Mouse (Mus musculus) stomach, embryonic 14.5 days (tissue): ENCODE data around the gene Pde7b. TPM values are rescaled to one million over a fixed set of nuclear protein-coding genes. Genes with fewer than 3 reads are reported as not detected.

Experiments
- ATAC-seq: fragments of 200-750 bp; cut with Nextera tagmentation; 2 replicates; pipeline ENCODE4 v1.8.0; 2017; ENCODE audit warnings: low read depth, moderate TSS enrichment; ENCODE audit not compliant: insufficient number of reproducible peaks, insufficient read depth, low FRiP score
- H3K27ac ChIP-seq: fragments of 300-500 bp; sonication (generic); 2 replicates; pipeline ENCODE4 v1.5.1; 2014; ENCODE audit warnings: mild to moderate bottlenecking, low read length, moderate library complexity, mixed read lengths
- H3K27me3 ChIP-seq: fragments of 300-500 bp; sonication (generic); 2 replicates; pipeline ENCODE4 v1.6.1; 2014; ENCODE audit warnings: low read length, control low read depth, mixed read lengths; ENCODE audit not compliant: control insufficient read depth, insufficient read depth
- H3K36me3 ChIP-seq: fragments of 300-500 bp; sonication (generic); 2 replicates; pipeline ENCODE4 v1.6.1; 2014; ENCODE audit warnings: mild to moderate bottlenecking, control low read depth, low read length, moderate library complexity, mixed read lengths; ENCODE audit not compliant: control insufficient read depth, insufficient read depth
- H3K4me1 ChIP-seq: fragments of 300-500 bp; sonication (generic); 2 replicates; pipeline ENCODE4 v1.6.1; 2014; ENCODE audit warnings: low read length, control low read depth, mixed read lengths; ENCODE audit not compliant: control insufficient read depth, insufficient read depth
- H3K4me2 ChIP-seq: fragments of 300-500 bp; sonication (generic); replicated peaks from 2 replicates; pipeline ENCODE4 v1.6.1; 2014; ENCODE audit warnings: low read depth, low read length, control low read depth
- H3K4me3 ChIP-seq: fragments of 300-500 bp; sonication (generic); 2 replicates; pipeline ENCODE4 v1.5.1; 2014; ENCODE audit warnings: low read depth, low read length, control low read depth
- H3K9ac ChIP-seq: fragments of 300-500 bp; sonication (generic); replicated peaks from 2 replicates; pipeline ENCODE4 v1.6.1; 2014; ENCODE audit warnings: low read depth, mild to moderate bottlenecking, control low read depth, low read length, moderate library complexity, mixed read lengths
- H3K9me3 ChIP-seq: fragments of 300-500 bp; sonication (generic); 2 replicates; pipeline ENCODE4 v1.6.1; 2016; ENCODE audit warnings: low read depth, low read length, control low read depth; ENCODE audit not compliant: control insufficient read depth
- WGBS: fragments of 180-500 bp; shearing (Covaris S2); extraction: QIAGEN DNeasy Blood & Tissue Kit; methylation state at CpG from one replicate; pipeline ENCODE4 v1.1.7; 2014; 5-methylcytosine and 5-hydroxymethylcytosine counted together
- polyA plus RNA-seq: library from polyadenylated mRNA; unstranded; fragments of >200 nt; fragmentation: Nextera tagmentation; extraction: Ambion mirVana; gene quantifications from 2 replicates; pipeline ENCODE4 v1.2.1, GENCODE M21; 2014

Pde7b gene
- polyA plus RNA-seq, 1 experiment from 2014 or later = 6.5 TPM

DNA sequence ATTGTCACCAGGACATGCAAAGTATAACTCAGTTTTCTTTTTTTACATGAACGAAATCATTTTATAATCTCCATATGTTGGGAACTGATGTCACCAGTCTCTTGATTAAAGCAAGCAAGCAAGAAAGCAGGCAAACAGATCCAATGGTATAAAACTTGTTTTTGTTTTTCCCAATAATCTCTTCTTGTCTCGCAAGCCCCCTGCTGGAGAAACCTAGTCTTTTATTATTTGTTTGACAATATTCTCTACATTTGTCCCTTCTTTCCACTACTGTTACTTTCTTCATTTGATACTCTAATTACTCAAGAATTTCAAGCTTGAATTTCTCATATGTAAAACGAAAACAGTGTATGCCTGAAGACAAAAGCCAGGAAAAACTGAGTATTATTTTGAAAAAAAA, 220.1 kb downstream of the Pde7b start:
- Histone ChIP-seq H3K9ac (no peak overlapping the region), H3K9me3 (no peaks in the 10 kb centered on the region), H3K36me3 (no peaks in the 10 kb centered on the region), H3K4me2 (no peak overlapping the region), H3K27ac (no peak overlapping the region), H3K4me3 (no peak overlapping the region), H3K4me1 (peaks cover 4% of the 10 kb centered on the region; the same call in 1 of the 2 replicates), H3K27me3 (no peaks in the 10 kb centered on the region)
- WGBS = 87% methylated on average over 3 of the region's 3 CpGs
- ATAC-seq = no peak

DNA sequence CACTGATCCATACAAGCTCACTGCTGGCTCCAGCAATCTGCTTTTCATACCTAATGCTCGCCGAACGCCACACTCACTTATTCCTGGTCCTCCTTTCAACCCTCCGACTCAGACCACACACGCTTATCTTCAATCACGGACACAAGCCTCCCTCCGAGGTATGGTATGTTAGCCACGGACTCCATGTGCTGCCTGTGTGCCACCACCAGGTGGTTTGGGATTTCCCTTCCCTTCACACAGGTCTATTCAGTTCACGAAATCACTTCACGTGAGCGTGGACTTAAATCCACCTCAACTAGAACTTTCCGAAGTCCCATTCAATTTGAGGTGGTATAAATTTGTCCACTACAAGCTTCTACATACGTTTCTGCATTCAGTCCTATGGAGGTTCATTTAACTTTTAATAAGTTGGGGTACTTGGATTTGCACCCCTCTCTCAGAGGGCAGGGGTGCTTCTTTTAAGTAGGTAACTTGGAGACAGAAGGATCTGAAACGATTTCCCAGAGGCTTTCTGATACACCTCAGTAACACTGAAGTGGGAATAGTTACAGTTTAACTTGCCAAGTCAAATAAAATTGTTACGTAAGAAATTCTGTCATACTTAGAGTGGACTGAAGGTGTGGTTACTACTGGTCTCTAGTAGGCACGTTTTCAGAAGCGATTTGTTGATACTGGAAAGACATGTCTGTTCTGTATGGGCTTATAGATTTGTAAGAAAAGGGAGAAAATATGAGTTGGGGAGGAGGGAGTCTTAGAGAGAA, 221.4 kb downstream of the Pde7b start:
- Histone ChIP-seq H3K27me3 (no peaks in the 10 kb centered on the region), H3K4me3 (no peak overlapping the region), H3K4me1 (peaks cover 4% of the 10 kb centered on the region; the same call in 1 of the 2 replicates), H3K4me2 (no peak overlapping the region), H3K27ac (no peak overlapping the region), H3K36me3 (no peaks in the 10 kb centered on the region), H3K9ac (no peak overlapping the region), H3K9me3 (no peaks in the 10 kb centered on the region)
- WGBS = 81% methylated on average over 17 of the region's 17 CpGs
- no peak for ATAC-seq

DNA sequence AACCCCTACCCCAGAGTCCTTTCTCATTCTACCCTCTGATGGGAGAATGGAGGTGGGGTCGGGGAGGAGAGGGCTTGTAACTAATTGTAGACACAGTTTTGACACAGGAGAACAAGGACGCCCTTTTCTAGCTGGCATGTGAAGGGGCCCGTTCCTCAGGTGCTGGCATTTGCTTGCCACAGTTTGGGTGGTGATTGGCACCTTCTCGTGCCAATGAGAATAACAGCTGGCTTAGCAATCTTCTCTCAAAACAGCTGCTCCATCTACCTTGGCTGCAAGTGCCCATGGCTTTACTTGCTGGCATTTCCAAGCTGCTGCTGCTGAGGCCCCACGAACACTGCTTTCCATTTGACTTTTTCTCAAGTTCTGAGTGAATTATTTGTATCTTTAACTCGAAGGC, 223.7 kb downstream of the Pde7b start:
- H3K4me3 ChIP-seq = no peak overlapping the region
- H3K36me3 ChIP-seq = no peaks in the 10 kb centered on the region
- H3K4me2 ChIP-seq = no peak overlapping the region
- H3K9ac ChIP-seq = no peak overlapping the region
- H3K27ac ChIP-seq = no peak overlapping the region
- no peaks in the 10 kb centered on the region for H3K27me3 ChIP-seq
- H3K4me1 ChIP-seq = no peaks in the 10 kb centered on the region
- ATAC-seq = no peak
- 75% methylated on average over 6 of the region's 6 CpGs for WGBS
- no peaks in the 10 kb centered on the region for H3K9me3 ChIP-seq

DNA sequence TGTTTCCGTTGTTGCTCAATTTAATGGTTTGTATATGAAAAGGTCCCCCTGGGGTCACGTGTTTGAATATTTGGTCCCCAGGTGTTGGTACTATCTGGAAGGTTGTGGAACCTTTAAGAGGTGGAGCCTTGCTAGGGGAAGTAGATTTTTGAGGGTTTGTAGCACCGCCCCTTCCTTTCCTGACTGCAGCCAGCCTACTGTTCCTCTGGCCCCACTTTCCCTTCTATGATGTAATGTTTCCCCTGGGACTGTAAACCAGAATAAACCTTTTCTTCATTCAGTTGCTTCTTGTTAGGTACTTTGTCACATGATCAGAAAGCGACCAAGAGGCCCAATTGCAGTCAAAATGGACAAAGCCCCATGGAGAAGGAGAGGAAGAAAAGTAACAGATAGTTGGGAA, 229.8 kb downstream of the Pde7b start:
- H3K4me3 ChIP-seq = no peak overlapping the region
- no peaks in the 10 kb centered on the region for H3K9me3 ChIP-seq
- H3K27ac ChIP-seq = no peak overlapping the region
- no peak for ATAC-seq
- no peaks in the 10 kb centered on the region for H3K27me3 ChIP-seq
- H3K36me3 ChIP-seq = no peaks in the 10 kb centered on the region
- WGBS = 85% methylated on average over 4 of the region's 4 CpGs
- H3K9ac ChIP-seq = no peak overlapping the region
- no peak overlapping the region for H3K4me2 ChIP-seq
- no peaks in the 10 kb centered on the region for H3K4me1 ChIP-seq

DNA sequence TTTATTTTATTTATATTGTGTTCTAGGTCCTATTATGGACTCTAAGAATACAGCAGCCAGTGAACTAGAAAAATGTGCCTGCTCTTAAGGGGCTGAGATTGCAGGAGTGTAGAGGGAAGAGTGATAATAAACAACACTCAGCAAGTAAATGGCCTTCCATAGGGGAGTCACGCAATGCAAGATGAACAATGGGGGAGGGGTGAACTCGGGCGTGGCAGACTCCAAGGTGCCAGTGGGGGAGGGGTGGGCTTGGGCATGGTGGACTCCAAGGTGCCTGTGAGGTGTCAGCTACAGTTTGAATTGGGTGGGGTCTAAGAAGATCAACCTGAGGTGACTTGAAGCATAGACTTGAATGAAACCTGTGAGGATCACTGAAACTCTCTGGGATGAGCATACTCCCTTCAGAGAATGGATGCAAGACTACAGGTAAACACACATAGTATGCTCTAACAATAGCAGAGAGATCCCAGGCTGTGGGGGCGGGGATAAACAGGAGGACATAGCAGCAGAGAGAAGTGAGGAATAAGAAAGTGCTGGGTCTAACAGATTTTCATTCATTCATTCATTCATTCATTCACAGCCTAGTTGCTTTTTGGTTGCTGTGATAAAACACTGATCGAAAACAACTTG, 230.9 kb downstream of the Pde7b start:
- no peak overlapping the region for H3K27ac ChIP-seq
- WGBS = 66% methylated on average over 5 of the region's 5 CpGs

DNA sequence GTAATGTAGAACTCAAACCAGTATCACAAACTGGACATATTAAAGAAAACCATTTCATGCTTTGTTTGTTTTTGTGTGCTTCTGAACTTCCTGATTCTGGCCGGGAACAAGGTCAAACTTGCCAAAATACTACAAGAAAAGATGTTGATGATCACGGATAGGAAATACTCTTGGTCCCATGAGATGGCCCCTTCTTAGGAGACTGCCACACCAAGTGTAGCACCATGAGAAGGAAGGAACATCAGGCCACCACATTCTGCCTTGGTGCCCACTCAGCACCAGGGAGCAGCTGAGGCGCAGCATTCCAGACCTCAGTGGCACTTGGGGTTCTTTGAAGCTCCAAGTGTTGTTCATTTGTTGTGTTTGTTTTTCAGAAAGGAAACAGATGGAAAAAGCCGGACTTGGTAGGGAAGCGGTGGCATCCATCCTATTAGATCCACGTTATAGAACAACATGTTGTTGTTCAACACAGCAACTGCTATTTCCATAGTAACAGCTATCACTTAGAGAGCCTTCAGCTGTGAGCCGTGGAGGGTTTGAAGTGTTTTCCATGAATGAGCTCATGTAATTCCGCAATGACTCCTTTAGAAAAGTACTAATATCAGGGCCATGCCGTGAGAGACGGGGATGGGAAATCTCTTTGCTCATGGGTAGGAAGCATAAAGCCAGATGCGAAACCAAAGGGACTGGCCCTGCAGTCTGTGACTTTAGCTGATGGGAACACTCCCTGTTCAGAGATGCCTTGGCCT, 232.5 kb downstream of the Pde7b start:
- Histone ChIP-seq H3K27ac (no peak overlapping the region), H3K4me1 (no peaks in the 10 kb centered on the region), H3K36me3 (no peaks in the 10 kb centered on the region), H3K9me3 (no peaks in the 10 kb centered on the region), H3K27me3 (no peaks in the 10 kb centered on the region), H3K4me3 (no peak overlapping the region), H3K9ac (no peak overlapping the region), H3K4me2 (no peak overlapping the region)
- no peak for ATAC-seq
- 79% methylated on average over 11 of the region's 11 CpGs for WGBS

More for the DNA sequence above, 230.9 kb downstream of the Pde7b start:
- Histone ChIP-seq H3K9me3 (no peaks in the 10 kb centered on the region), H3K36me3 (no peaks in the 10 kb centered on the region), H3K4me2 (no peak overlapping the region), H3K27me3 (no peaks in the 10 kb centered on the region), H3K4me3 (no peak overlapping the region), H3K9ac (no peak overlapping the region), H3K4me1 (no peaks in the 10 kb centered on the region)
- no peak for ATAC-seq

DNA sequence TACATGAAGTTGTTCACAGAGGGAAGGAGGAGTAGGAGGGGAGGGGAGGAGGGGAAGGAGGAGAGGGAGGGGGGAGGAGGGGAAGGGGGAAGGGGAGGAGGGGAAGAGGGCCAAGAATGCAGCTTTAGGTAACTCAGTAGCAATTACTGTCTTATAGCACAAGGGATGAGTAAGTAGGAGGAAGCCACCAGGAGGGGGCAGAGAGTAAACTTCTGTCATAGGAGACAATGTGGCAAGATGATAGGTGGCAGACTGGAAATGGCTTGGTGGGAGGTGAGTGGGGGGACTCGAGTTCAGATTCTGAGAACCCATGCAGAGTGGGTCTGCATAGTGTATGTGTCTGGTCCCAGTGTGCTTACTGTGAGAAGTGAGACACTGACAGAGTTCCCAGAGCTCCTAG, 234.1 kb downstream of the Pde7b start:
- Histone ChIP-seq H3K27me3 (no peaks in the 10 kb centered on the region), H3K4me1 (peaks cover 7% of the 10 kb centered on the region; the same call in 1 of the 2 replicates), H3K4me3 (no peak overlapping the region), H3K36me3 (no peaks in the 10 kb centered on the region), H3K27ac (no peak overlapping the region), H3K9ac (no peak overlapping the region), H3K9me3 (no peaks in the 10 kb centered on the region), H3K4me2 (no peak overlapping the region)
- no peak for ATAC-seq
- 63% methylated on average over 1 of the region's 1 CpGs for WGBS

DNA sequence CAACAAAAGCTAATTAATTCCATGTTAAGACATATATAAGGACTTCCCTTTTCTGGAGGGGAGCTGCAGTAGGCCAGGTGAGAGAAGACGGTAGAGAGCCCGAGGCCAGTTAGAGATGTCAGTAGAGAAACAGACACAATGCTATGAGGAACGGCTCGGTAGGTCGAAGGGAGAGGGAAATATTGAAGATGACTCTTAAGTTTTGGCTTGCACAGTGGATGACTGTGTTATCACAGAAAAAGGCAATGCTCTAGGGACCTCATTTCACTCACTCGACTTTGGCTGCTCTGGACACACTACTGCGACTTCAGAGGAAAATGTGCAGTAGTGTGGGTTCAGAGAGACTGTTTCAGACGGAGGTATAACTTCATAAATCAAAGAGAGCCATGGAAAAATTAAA, 234.6 kb downstream of the Pde7b start:
- H3K9ac ChIP-seq = no peak overlapping the region
- ATAC-seq = no peak
- H3K4me1 ChIP-seq = peaks cover 7% of the 10 kb centered on the region; the same call in 1 of the 2 replicates
- H3K4me2 ChIP-seq = no peak overlapping the region
- no peaks in the 10 kb centered on the region for H3K27me3 ChIP-seq
- no peaks in the 10 kb centered on the region for H3K36me3 ChIP-seq
- H3K9me3 ChIP-seq = no peaks in the 10 kb centered on the region
- no peak overlapping the region for H3K27ac ChIP-seq
- WGBS = 73% methylated on average over 8 of the region's 8 CpGs
- H3K4me3 ChIP-seq = no peak overlapping the region
